Mouse (Mus musculus) liver, adult 2 months (tissue): ENCODE results near the gene Sh3rf1. TPM values are rescaled to one million over a fixed set of nuclear protein-coding genes. Genes with fewer than 3 reads are reported as not detected.

Source experiments
- DNase-seq: peaks from one replicate; pipeline ENCODE4 v3.0.0-alpha.2; 2011; ENCODE audit warnings: low read depth, low spot score; ENCODE audit errors: extremely low read depth
- H3K27ac ChIP-seq: fragments of 200-500 bp; replicated peaks from 2 replicates; pipeline ENCODE4 v1.5.1; 2012; ENCODE audit warnings: low read depth, mild to moderate bottlenecking, control low read depth, inconsistent platforms, low read length; ENCODE audit not compliant: insufficient read depth
- H3K27me3 ChIP-seq: fragments of 200-500 bp; 2 replicates; pipeline ENCODE4 v1.6.1; 2012; ENCODE audit warnings: mild to moderate bottlenecking, moderate library complexity, low read length, inconsistent platforms; ENCODE audit not compliant: control insufficient read depth, insufficient read depth
- H3K36me3 ChIP-seq: fragments of 200-500 bp; 2 replicates; pipeline ENCODE4 v1.6.1; 2012; ENCODE audit warnings: low read length, inconsistent platforms; ENCODE audit not compliant: control insufficient read depth, insufficient read depth
- H3K4me1 ChIP-seq: fragments of 200-500 bp; 2 replicates; pipeline ENCODE4 v1.6.1; 2011; ENCODE audit warnings: low read length; ENCODE audit not compliant: control insufficient read depth, insufficient read depth
- H3K4me3 ChIP-seq: fragments of 200-500 bp; 2 replicates; pipeline ENCODE4 v1.5.1; 2011; ENCODE audit warnings: low read depth, mild to moderate bottlenecking, control low read depth, low read length, moderate library complexity; ENCODE audit not compliant: insufficient read depth
- H3K79me2 ChIP-seq: fragments of 200-500 bp; 2 replicates; pipeline ENCODE4 v1.6.1; 2012; ENCODE audit warnings: inconsistent platforms, mild to moderate bottlenecking, low read length, moderate library complexity; ENCODE audit not compliant: control insufficient read depth, insufficient read depth
- H3K9ac ChIP-seq: fragments of 200-500 bp; 2 replicates; pipeline ENCODE4 v1.6.1; 2012; ENCODE audit warnings: low read depth, mild to moderate bottlenecking, control low read depth, inconsistent platforms, low read length
- CTCF ChIP-seq: fragments of 200-500 bp; IDR thresholded peaks from 2 replicates; pipeline ENCODE4 v1.5.1; 2011; ENCODE audit warnings: low read depth, low read length, control low read depth
- POLR2A ChIP-seq: fragments of 200-500 bp; IDR thresholded peaks from 2 replicates; pipeline ENCODE4 v1.6.1; 2011; ENCODE audit warnings: low read length, control low read depth; ENCODE audit not compliant: insufficient read depth; ENCODE audit errors: extremely low read depth
- WGBS: fragments of 180-500 bp; shearing (Covaris S2); methylation state at CpG from one replicate; pipeline ENCODE4 v1.1.7; 2018; 5-methylcytosine and 5-hydroxymethylcytosine counted together
- polyA plus RNA-seq: library from polyadenylated mRNA; depleted of rRNA; stranded (reverse); fragments of >200 nt; gene quantifications from 2 replicates; pipeline ENCODE4 v1.2.3, GENCODE M21; 2012
- total RNA-seq: library from RNA; depleted of rRNA; stranded (reverse); fragments of >200 nt; gene quantifications from 2 replicates; pipeline ENCODE4 v1.2.3, GENCODE M21; 2014

The Sh3rf1 gene
- total and polyA plus RNA-seq, 2 experiments, result 1.6 to 1.8 TPM

GRCm38 (mm10) chr8:61215081-61215819 lies 8.4 kb upstream of the Sh3rf1 start:
- H3K79me2 ChIP-seq, result no peaks in the 10 kb centered on the region
- no peaks in the 10 kb centered on the region for H3K27me3 ChIP-seq
- H3K4me1 ChIP-seq, result no peaks in the 10 kb centered on the region
- DNase-seq, result no peak
- TF ChIP-seq POLR2A (no peak), CTCF (no peak)
- no peak overlapping the region for H3K9ac ChIP-seq
- no peak overlapping the region for H3K27ac ChIP-seq
- whole genome bisulfite sequencing, result 82% methylated on average over 5 of the region's 5 CpGs
- H3K36me3 ChIP-seq, result no peaks in the 10 kb centered on the region
- no peak overlapping the region for H3K4me3 ChIP-seq

DNA sequence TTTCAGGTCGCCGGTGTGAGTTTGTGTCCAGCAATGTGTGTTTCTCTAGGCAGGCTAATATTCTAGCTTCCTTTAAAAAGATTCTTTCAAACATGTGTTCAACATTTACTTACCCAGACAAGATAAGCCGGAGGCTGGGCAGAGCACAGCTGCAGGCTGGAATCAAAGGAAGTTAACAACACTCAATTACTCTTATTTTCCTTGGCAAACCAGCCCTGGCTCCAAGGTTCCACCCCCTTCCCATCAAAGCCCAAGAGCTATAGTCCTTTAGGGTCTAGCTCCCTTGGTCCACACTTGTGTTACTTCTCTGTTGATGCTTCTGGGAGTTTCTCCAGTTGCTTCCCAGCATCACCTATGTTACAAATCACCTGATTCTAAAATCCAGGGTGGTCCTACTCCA lies 6.7 kb upstream of the Sh3rf1 start:
- no peaks in the 10 kb centered on the region for H3K79me2 ChIP-seq
- no peaks in the 10 kb centered on the region for H3K4me1 ChIP-seq
- H3K36me3 ChIP-seq, result no peaks in the 10 kb centered on the region
- H3K27ac ChIP-seq, result no peak overlapping the region
- H3K9ac ChIP-seq, result no peak overlapping the region
- TF ChIP-seq POLR2A (no peak), CTCF (no peak)
- WGBS, result 83% methylated on average over 3 of the region's 3 CpGs
- H3K4me3 ChIP-seq, result no peak overlapping the region
- H3K27me3 ChIP-seq, result no peaks in the 10 kb centered on the region
- DNase-seq, result no peak

- no peak overlapping the region for H3K9ac ChIP-seq
- WGBS, result 84% methylated on average over 8 of the region's 8 CpGs
- H3K79me2 ChIP-seq, result no peaks in the 10 kb centered on the region
- no peaks in the 10 kb centered on the region for H3K27me3 ChIP-seq
- H3K4me1 ChIP-seq, result no peaks in the 10 kb centered on the region
- H3K27ac ChIP-seq, result no peak overlapping the region
- TF ChIP-seq CTCF (no peak), POLR2A (no peak)
- no peak for DNase-seq
- H3K4me3 ChIP-seq, result no peak overlapping the region
- no peaks in the 10 kb centered on the region for H3K36me3 ChIP-seq
Measured at GRCm38 (mm10) chr8:61217426-61217825, 6.2 kb upstream of the Sh3rf1 start.

GRCm38 (mm10) chr8:61218439-61218838 lies 5.2 kb upstream of the Sh3rf1 start:
- Histone ChIP-seq H3K79me2 (no peaks in the 10 kb centered on the region), H3K4me3 (no peak overlapping the region), H3K36me3 (no peaks in the 10 kb centered on the region), H3K27me3 (no peaks in the 10 kb centered on the region), H3K27ac (no peak overlapping the region), H3K9ac (no peak overlapping the region), H3K4me1 (peaks cover 3% of the 10 kb centered on the region; the same call in 1 of the 2 replicates)
- no peak for DNase-seq
- TF ChIP-seq CTCF (no peak), POLR2A (no peak)
- WGBS, result 90% methylated on average over 2 of the region's 2 CpGs

DNA sequence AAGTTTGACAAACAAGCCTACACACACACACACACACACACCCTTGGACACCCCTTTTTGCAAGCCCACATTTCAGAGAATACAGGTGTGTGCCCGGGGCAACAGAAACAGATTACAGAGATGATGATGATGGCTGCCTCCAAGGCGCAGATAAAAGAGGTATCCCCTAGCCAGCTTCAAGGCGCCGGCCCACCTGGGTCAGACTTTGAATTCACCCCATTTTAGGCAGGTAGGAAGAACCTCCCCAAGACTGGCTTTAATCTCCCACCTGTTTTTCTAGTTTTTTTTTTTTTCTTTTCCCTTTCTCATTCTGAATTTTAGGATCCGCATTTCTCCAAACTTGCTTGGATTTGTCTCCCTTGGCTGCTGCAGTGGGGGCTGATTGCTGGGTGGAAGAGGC lies 389 bp upstream of the Sh3rf1 start:
- Histone ChIP-seq H3K36me3 (no peaks in the 10 kb centered on the region), H3K79me2 (peaks cover 7% of the 10 kb centered on the region; the same call in 1 of the 2 replicates), H3K27me3 (no peaks in the 10 kb centered on the region), H3K4me3 (peak overlapping the region; percentile 100), H3K9ac (peak overlapping the region; percentile 96), H3K27ac (peak overlapping the region; percentile 82), H3K4me1 (peaks cover 7% of the 10 kb centered on the region)
- no peak for TF ChIP-seq CTCF
- TF ChIP-seq POLR2A, result no peak
- WGBS, result 37% methylated on average over 5 of the region's 5 CpGs
- no peak for DNase-seq

DNA sequence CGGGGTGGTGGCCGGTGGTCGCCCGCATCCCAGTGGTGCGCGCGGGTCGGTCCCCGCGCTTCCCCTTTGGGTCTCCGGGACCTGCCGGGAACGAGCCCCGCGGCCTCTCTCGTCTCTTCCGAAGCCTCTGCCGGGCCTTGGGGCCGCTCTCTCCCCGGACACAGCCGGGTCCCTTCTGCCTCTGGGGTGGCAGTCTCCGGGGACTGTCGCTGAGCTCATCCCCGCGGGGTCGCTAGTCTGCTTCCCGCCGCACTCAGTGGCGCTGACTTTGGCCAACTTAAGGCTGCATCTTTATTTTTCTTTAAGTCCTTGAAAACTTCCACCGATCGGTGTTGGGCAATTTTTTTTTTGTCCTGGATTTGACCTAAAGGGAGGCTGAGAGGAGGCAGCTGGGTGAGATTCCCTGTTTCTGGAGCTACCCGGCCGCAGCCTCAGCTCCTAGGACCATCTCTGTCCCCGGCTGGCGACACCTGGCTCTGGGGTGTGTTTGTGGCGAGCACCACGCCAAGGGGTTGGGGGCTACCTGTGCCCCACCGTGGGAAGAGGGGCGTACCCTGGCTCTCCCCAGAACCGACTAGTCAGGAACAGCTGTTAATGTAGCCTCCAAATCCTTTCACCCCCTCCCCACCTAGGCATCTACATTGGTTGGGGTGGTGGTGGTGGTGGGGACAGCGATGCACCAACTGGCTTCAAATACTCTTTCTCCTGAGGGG lies 864 bp downstream of the Sh3rf1 start:
- TF ChIP-seq POLR2A (no peak), CTCF (peak; percentile 23; the same call in 1 of the 2 replicates)
- H3K9ac ChIP-seq, result peak overlapping the region; percentile 96
- 2% methylated on average over 40 of the region's 41 CpGs for WGBS
- peaks cover 7% of the 10 kb centered on the region for H3K4me1 ChIP-seq
- peak; percentile 20 for DNase-seq
- no peaks in the 10 kb centered on the region for H3K27me3 ChIP-seq
- peaks cover 7% of the 10 kb centered on the region; the same call in 1 of the 2 replicates for H3K79me2 ChIP-seq
- H3K36me3 ChIP-seq, result no peaks in the 10 kb centered on the region
- H3K27ac ChIP-seq, result peak overlapping the region; percentile 64
- H3K4me3 ChIP-seq, result peak overlapping the region; percentile 100
